Mouse (Mus musculus): ENCODE results near the gene Hadh. TPM values are rescaled to one million over a fixed set of nuclear protein-coding genes. Genes with fewer than 3 reads are reported as not detected.
A peak's percentile ranks its signal among the peaks of the same experiment; 100 is the strongest.

The Hadh gene
- total RNA-seq, 1 experiment, result 64.1 TPM

DNA sequence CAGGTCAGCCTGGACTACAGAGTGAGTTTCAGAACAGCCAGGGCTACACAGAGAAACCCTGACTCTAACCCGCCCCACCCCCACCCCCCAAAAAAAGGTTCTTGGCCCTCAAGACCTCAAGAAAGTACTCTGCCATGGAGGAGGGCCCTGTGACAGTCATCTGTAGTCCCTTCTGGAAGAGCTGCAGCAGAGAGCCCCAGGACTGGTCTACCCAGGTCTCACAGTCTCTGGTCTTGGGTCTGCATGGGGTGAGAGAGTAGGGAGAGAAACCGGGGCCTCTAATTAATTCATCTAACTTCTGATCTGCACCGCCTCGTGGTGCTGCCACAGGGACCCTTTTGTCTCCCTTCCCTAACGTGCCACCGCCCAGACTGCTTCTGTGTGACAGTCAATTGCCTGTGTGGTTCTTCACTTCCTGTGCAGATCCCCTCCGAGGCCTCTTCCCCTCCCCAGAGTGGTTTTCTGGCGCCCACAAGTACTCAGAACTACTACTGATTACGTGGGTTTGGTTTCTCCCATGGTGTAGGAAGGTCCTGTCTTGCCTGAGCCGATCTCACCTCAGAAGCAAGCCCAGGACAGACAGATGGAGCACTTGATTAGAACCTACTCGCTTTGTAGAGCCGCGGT lies 63.5 kb downstream of the Hadh start:
- H3K9me3 ChIP-seq (ENCODE audit: control insufficient read depth, insufficient read depth, low read depth, low read length), result no peaks in the 10 kb centered on the region
- no peak overlapping the region for H3K9ac ChIP-seq (ENCODE audit: insufficient read depth, low read depth, low read length, poor library complexity, severe bottlenecking)
- in situ Hi-C loops (cut with MboI; ENCODE audit: low sequenced_read_pairs in 2 of 2, unreplicated experiment in 2 of 2), result no loop called here
- no peak overlapping the region for H3K27ac ChIP-seq (ENCODE audit: insufficient read depth, low read depth, low read length, poor library complexity, severe bottlenecking)
- no peak for DNase-seq (ENCODE audit: low read depth, low spot score)
- H3K4me3 ChIP-seq (ENCODE audit: insufficient read depth in 1 of 2, low read depth in 1 of 2, low read length in 2 of 2, poor library complexity in 1 of 2, severe bottlenecking in 1 of 2), result no peak overlapping the region
- H3K4me1 ChIP-seq (ENCODE audit: control insufficient read depth in 2 of 2, insufficient read depth in 2 of 2, low read length in 2 of 2, poor library complexity in 1 of 2), result peaks cover 0 to 2% of the 10 kb centered on the region in 2 experiments; a peak in 1 of 4 replicates
- H3K36me3 ChIP-seq (ENCODE audit: control insufficient read depth, insufficient read depth, low read length, poor library complexity, severe bottlenecking), result peaks cover 3% of the 10 kb centered on the region; the same call in 1 of the 2 replicates
- TF ChIP-seq MAFK (IDR thresholded peaks at IDR 0.05; ENCODE audit: insufficient read depth, low read depth, low read length) (no peak), ZNF384 (IDR thresholded peaks at IDR 0.05; ENCODE audit: low read depth, low read length) (no peak), CHD2 (IDR thresholded peaks at IDR 0.05; ENCODE audit: low read depth, low read length) (no peak; the same call in 1 of the 2 replicates), ZC3H11A (IDR thresholded peaks at IDR 0.05; ENCODE audit: borderline replicate concordance, low read depth, low read length) (no peak)

DNA sequence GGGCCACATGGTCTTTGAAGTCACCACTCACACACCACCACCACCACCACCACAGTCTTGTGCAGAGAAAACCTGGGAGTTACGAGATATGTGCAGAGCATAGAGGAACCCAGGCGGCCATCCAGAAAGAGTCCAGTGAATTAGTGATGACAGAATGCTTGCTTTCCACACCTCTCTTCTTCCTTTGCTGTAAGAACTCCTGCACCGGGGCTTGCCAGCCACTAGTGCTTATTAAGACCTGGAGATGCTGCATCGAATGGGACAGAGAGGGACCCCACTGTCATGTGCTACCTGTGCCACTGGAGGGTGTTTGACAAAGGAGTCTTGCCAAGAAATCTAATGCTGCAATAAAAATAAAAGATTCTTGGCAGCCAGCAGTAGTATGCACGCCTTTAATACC lies 64.1 kb downstream of the Hadh start:
- Histone ChIP-seq H3K27ac (ENCODE audit: insufficient read depth, low read depth, low read length, poor library complexity, severe bottlenecking) (no peak overlapping the region), H3K4me3 (ENCODE audit: insufficient read depth in 1 of 2, low read depth in 1 of 2, low read length in 2 of 2, poor library complexity in 1 of 2, severe bottlenecking in 1 of 2) (no peak overlapping the region), H3K9ac (ENCODE audit: insufficient read depth, low read depth, low read length, poor library complexity, severe bottlenecking) (no peak overlapping the region), H3K9me3 (ENCODE audit: control insufficient read depth, insufficient read depth, low read depth, low read length) (no peaks in the 10 kb centered on the region), H3K4me1 (ENCODE audit: control insufficient read depth in 2 of 2, insufficient read depth in 2 of 2, low read length in 2 of 2, poor library complexity in 1 of 2) (peaks cover 0 to 2% of the 10 kb centered on the region in 2 experiments; a peak in 1 of 4 replicates), H3K36me3 (ENCODE audit: control insufficient read depth, insufficient read depth, low read length, poor library complexity, severe bottlenecking) (peaks cover 3% of the 10 kb centered on the region; the same call in 1 of the 2 replicates)
- TF ChIP-seq ZC3H11A (IDR thresholded peaks at IDR 0.05; ENCODE audit: borderline replicate concordance, low read depth, low read length), result no peak
- TF ChIP-seq ZNF384 (IDR thresholded peaks at IDR 0.05; ENCODE audit: low read depth, low read length), result no peak
- TF ChIP-seq CHD2 (IDR thresholded peaks at IDR 0.05; ENCODE audit: low read depth, low read length), result no peak
- TF ChIP-seq HCFC1 (IDR thresholded peaks at IDR 0.05; ENCODE audit: borderline replicate concordance, insufficient read depth, low read length), result no peak
- TF ChIP-seq MAFK (IDR thresholded peaks at IDR 0.05; ENCODE audit: insufficient read depth, low read depth, low read length), result no peak
- no peak for DNase-seq (ENCODE audit: low read depth, low spot score)
- in situ Hi-C loops (cut with MboI; ENCODE audit: low sequenced_read_pairs in 2 of 2, unreplicated experiment in 2 of 2), result no loop called here

DNA sequence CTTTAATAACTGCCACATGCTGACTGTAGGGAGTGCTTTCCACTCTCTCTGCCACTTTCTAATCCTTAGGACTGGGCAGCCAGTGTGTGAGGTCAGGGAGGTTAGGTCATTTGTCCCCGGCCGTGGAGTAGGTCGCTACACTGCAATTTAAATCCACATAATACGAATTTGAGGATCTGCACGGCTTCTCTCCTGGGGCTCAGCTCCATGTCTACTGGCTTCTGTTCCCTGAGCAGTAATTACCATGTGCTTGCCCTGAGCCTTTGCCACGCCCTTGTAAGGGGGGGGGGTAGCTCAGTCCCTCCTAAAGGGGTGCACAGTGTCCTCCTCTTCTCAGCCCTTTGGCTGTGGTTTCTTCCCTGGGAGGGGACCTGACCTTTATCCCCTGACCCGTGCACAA lies 69.6 kb downstream of the Hadh start:
- Histone ChIP-seq H3K4me3 (ENCODE audit: insufficient read depth in 1 of 2, low read depth in 1 of 2, low read length in 2 of 2, poor library complexity in 1 of 2, severe bottlenecking in 1 of 2) (no peak overlapping the region), H3K9me3 (ENCODE audit: control insufficient read depth, insufficient read depth, low read depth, low read length) (no peaks in the 10 kb centered on the region), H3K27ac (ENCODE audit: insufficient read depth, low read depth, low read length, poor library complexity, severe bottlenecking) (no peak overlapping the region), H3K9ac (ENCODE audit: insufficient read depth, low read depth, low read length, poor library complexity, severe bottlenecking) (no peak overlapping the region), H3K4me1 (ENCODE audit: control insufficient read depth in 2 of 2, insufficient read depth in 2 of 2, low read length in 2 of 2, poor library complexity in 1 of 2) (peaks cover 0 to 9% of the 10 kb centered on the region in 2 experiments; a peak in 2 of 4 replicates), H3K36me3 (ENCODE audit: control insufficient read depth, insufficient read depth, low read length, poor library complexity, severe bottlenecking) (peaks cover 4% of the 10 kb centered on the region; the same call in 1 of the 2 replicates)
- in situ Hi-C loops (cut with MboI; ENCODE audit: low sequenced_read_pairs in 2 of 2, unreplicated experiment in 2 of 2), result no loop called here
- no peak for DNase-seq (ENCODE audit: low read depth, low spot score)
- TF ChIP-seq CHD2 (IDR thresholded peaks at IDR 0.05; ENCODE audit: low read depth, low read length) (no peak), ZC3H11A (IDR thresholded peaks at IDR 0.05; ENCODE audit: borderline replicate concordance, low read depth, low read length) (no peak), ZNF384 (IDR thresholded peaks at IDR 0.05; ENCODE audit: low read depth, low read length) (no peak), MAFK (IDR thresholded peaks at IDR 0.05; ENCODE audit: insufficient read depth, low read depth, low read length) (no peak), HCFC1 (IDR thresholded peaks at IDR 0.05; ENCODE audit: borderline replicate concordance, insufficient read depth, low read length) (no peak)

DNA sequence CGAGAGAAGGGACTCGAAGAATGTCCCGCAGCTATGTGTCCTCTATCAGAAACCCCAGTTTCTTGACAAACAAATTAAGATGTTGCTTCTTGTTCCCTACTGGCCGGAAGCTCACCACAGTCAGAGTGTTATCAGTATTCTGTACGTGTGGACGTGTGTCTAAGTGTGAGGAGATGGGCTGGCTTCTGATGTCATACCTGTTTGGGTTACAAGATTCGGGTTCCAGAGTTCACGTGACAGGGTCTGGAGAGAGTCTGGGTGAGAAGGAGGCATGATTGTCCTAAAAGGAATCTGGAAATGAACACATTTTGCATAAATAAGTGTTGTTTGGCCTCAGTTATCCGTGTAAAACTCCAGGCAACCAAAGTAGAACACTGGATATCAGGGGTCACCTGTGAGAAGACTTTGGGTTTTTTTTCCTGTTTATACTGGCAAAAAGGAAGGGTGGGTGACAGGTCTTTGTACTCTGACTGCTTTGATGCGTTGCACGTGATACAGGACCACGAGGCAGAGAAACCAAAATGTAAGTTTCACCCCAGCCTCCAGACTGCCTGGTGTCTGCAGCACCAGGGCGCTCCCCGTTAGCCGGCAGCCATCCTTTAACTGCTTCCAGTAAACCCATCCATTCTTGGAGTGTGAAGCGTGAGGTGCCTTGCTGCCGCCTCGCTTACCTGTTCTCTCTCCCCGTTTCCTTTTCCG lies 72.2 kb downstream of the Hadh start:
- peak overlapping the region in 1 of 2 experiments; percentile 11; a peak in 1 of 4 replicates for H3K4me3 ChIP-seq (ENCODE audit: insufficient read depth in 1 of 2, low read depth in 1 of 2, low read length in 2 of 2, poor library complexity in 1 of 2, severe bottlenecking in 1 of 2)
- no peak for TF ChIP-seq ZC3H11A (IDR thresholded peaks at IDR 0.05; ENCODE audit: borderline replicate concordance, low read depth, low read length)
- no peak for TF ChIP-seq ZNF384 (IDR thresholded peaks at IDR 0.05; ENCODE audit: low read depth, low read length)
- TF ChIP-seq HCFC1 (IDR thresholded peaks at IDR 0.05; ENCODE audit: borderline replicate concordance, insufficient read depth, low read length), result no peak
- no peak for TF ChIP-seq CHD2 (IDR thresholded peaks at IDR 0.05; ENCODE audit: low read depth, low read length)
- no peak for TF ChIP-seq MAFK (IDR thresholded peaks at IDR 0.05; ENCODE audit: insufficient read depth, low read depth, low read length)
- peaks cover 0 to 7% of the 10 kb centered on the region in 2 experiments; a peak in 2 of 4 replicates for H3K4me1 ChIP-seq (ENCODE audit: control insufficient read depth in 2 of 2, insufficient read depth in 2 of 2, low read length in 2 of 2, poor library complexity in 1 of 2)
- H3K9ac ChIP-seq (ENCODE audit: insufficient read depth, low read depth, low read length, poor library complexity, severe bottlenecking), result peak overlapping the region; percentile 51; the same call in 1 of the 2 replicates
- H3K36me3 ChIP-seq (ENCODE audit: control insufficient read depth, insufficient read depth, low read length, poor library complexity, severe bottlenecking), result peaks cover 4% of the 10 kb centered on the region; the same call in 1 of the 2 replicates
- no peaks in the 10 kb centered on the region for H3K9me3 ChIP-seq (ENCODE audit: control insufficient read depth, insufficient read depth, low read depth, low read length)
- no peak for DNase-seq (ENCODE audit: low read depth, low spot score)
- no peak overlapping the region for H3K27ac ChIP-seq (ENCODE audit: insufficient read depth, low read depth, low read length, poor library complexity, severe bottlenecking)
- in situ Hi-C loops (cut with MboI; ENCODE audit: low sequenced_read_pairs in 2 of 2, unreplicated experiment in 2 of 2), result no loop called here
